ENCODE assay signal across 13 mouse cellular contexts in the genomic region with DNA sequence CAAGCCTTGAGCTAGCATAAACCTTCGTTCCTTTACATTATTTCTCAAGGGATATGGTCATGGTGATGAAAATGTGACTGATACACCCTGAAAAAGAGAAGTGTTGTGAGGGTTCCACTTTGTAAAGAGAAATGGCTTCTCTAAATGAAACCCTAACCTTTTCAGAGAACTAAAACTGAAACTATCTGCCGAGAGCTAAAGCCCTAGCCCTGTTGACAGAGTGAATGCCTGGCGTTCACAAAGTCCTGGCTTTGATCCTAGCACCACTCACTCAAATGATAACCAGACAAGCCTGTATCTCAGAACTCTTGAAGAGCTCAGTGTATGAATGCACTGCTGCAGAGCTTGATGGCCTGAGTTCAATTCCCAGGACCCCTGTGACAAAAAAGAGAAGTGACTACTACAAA. TPM values are rescaled to one million over a fixed set of nuclear protein-coding genes. Genes with fewer than 3 reads are reported as not detected.
DNase-seq lines count a peak whose midpoint lies in the region; ATAC-seq and TF ChIP-seq lines count a peak whose summit lies in the region.
"Had no signal": no experiment of that assay in that cellular context is flagged by ENCODE, and none has a peak within 500 bp of the region (broad histone marks: within the 10 kb centered on the region; RNA-seq: fewer than 3 reads in every experiment).

No protein-coding gene starts in this region.

- peaks cover 31% of the 10 kb centered on the region for H3K36me3 ChIP-seq in embryonic facial prominence, embryonic 13.5 days
- peaks cover 78% of the 10 kb centered on the region for H3K36me3 ChIP-seq in embryonic facial prominence, embryonic 10.5 days (replicated peaks)
- peaks cover 28% of the 10 kb centered on the region for H3K36me3 ChIP-seq in lung, embryonic 15.5 days
- peaks cover 12% of the 10 kb centered on the region for H3K36me3 ChIP-seq in thymus, adult 2 months (ENCODE audit: control insufficient read depth, insufficient read depth, low read length)

- 59% methylated on average over 3 of the region's 3 CpGs for WGBS in embryonic facial prominence, embryonic 13.5 days
- 85% methylated on average over 3 of the region's 3 CpGs for WGBS in embryonic facial prominence, embryonic 10.5 days
- WGBS in lung, embryonic 15.5 days = 43% methylated on average over 3 of the region's 3 CpGs
- WGBS in thymus, adult 2 months = 60% methylated on average over 3 of the region's 3 CpGs

- no peak overlapping the region for H3K9ac ChIP-seq in embryonic facial prominence, embryonic 13.5 days
- H3K9ac ChIP-seq in lung, embryonic 15.5 days = no peak overlapping the region

- no peak for TF ChIP-seq CTCF in thymus, adult 2 months (IDR thresholded peaks at IDR 0.05; ENCODE audit: borderline replicate concordance, control insufficient read depth, extremely low read depth, insufficient read depth, low read length, poor library complexity)

- H3K4me3 ChIP-seq in embryonic facial prominence, embryonic 13.5 days = no peak overlapping the region
- no peak overlapping the region for H3K4me3 ChIP-seq in embryonic facial prominence, embryonic 10.5 days
- H3K4me3 ChIP-seq in lung, embryonic 15.5 days = no peak overlapping the region
- H3K4me3 ChIP-seq in brown adipose tissue, adult 24 weeks (ENCODE audit: insufficient read depth, low read depth, low read length) = no peak overlapping the region
- no peak overlapping the region for H3K4me3 ChIP-seq in thymus, adult 2 months (ENCODE audit: control insufficient read depth, insufficient read depth, low read length)
- H3K4me3 ChIP-seq: forebrain, embryonic 10.5 days had no signal

- no peak for TF ChIP-seq POLR2A in thymus, adult 2 months (IDR thresholded peaks at IDR 0.05; ENCODE audit: control insufficient read depth, extremely low read depth, insufficient read depth, low read length, poor library complexity)

- H3K4me2 ChIP-seq in embryonic facial prominence, embryonic 13.5 days = no peak overlapping the region
- no peak overlapping the region for H3K4me2 ChIP-seq in lung, embryonic 15.5 days

- no peak for ATAC-seq in embryonic facial prominence, embryonic 13.5 days (ENCODE audit: insufficient number of reproducible peaks, insufficient read depth, low FRiP score, low TSS enrichment, low read depth)
- ATAC-seq in lung, embryonic 15.5 days (ENCODE audit: borderline replicate concordance, extremely low read depth, low FRiP score, low TSS enrichment) = no peak
- ATAC-seq in megakaryocyte, adult 5-6 weeks (ENCODE audit: poor library complexity, severe bottlenecking) = peak; percentile 81

- H3K4me1 ChIP-seq in embryonic facial prominence, embryonic 13.5 days = peaks cover 26% of the 10 kb centered on the region
- peaks cover 11% of the 10 kb centered on the region for H3K4me1 ChIP-seq in embryonic facial prominence, embryonic 10.5 days
- peaks cover 28% of the 10 kb centered on the region for H3K4me1 ChIP-seq in lung, embryonic 15.5 days
- H3K4me1 ChIP-seq in brown adipose tissue, adult 24 weeks (ENCODE audit: control insufficient read depth, insufficient read depth, insufficient read length, low read length) = peaks cover 2% of the 10 kb centered on the region; the same call in 1 of the 2 replicates
- H3K4me1 ChIP-seq in thymus, adult 2 months (replicated peaks; ENCODE audit: control insufficient read depth, insufficient read depth, low read length) = no peaks in the 10 kb centered on the region; the same call in none of the 2 replicates

- H3K27ac ChIP-seq in embryonic facial prominence, embryonic 13.5 days = 0 out of 2 replicates have a peak overlapping the region, but pooled peaks have one; percentile 13
- H3K27ac ChIP-seq in embryonic facial prominence, embryonic 10.5 days (replicated peaks) = no peak overlapping the region
- peak overlapping the region; percentile 33; the same call in 1 of the 2 replicates for H3K27ac ChIP-seq in lung, embryonic 15.5 days
- H3K27ac ChIP-seq in brown adipose tissue, adult 24 weeks (replicated peaks; ENCODE audit: low read depth, low read length) = 0 out of 2 replicates have a peak overlapping the region, but pooled peaks have one; percentile 47
- H3K27ac ChIP-seq in thymus, adult 2 months (ENCODE audit: control insufficient read depth, insufficient read depth, low read length) = no peak overlapping the region
- H3K27ac ChIP-seq: forebrain, embryonic 10.5 days had no signal

- DNase-seq in embryonic facial prominence, embryonic 10.5 days (ENCODE audit: low spot score) = no peak
- DNase-seq in lung, postnatal 14 days = no peak
- DNase-seq in ovary, adult 18-20 months (ENCODE audit: low spot score) = no peak
- no peak for DNase-seq in thymus, adult 2 months
- DNase-seq: adrenal gland, adult 8-10 months; cerebellum, adult 11 months; embryo, embryonic 11 days; kidney, postnatal 36 days had no signal

- H3K27me3 ChIP-seq in embryonic facial prominence, embryonic 13.5 days = no peaks in the 10 kb centered on the region
- no peaks in the 10 kb centered on the region for H3K27me3 ChIP-seq in embryonic facial prominence, embryonic 10.5 days (replicated peaks; ENCODE audit: low read depth, poor library complexity, severe bottlenecking)
- H3K27me3 ChIP-seq in lung, embryonic 15.5 days = no peaks in the 10 kb centered on the region
- no peaks in the 10 kb centered on the region for H3K27me3 ChIP-seq in thymus, adult 2 months (ENCODE audit: control insufficient read depth, insufficient read depth, low read length)

- H3K9me3 ChIP-seq in embryonic facial prominence, embryonic 13.5 days = no peaks in the 10 kb centered on the region
- no peaks in the 10 kb centered on the region for H3K9me3 ChIP-seq in embryonic facial prominence, embryonic 10.5 days
- no peaks in the 10 kb centered on the region for H3K9me3 ChIP-seq in lung, embryonic 15.5 days
- H3K9me3 ChIP-seq: forebrain, embryonic 10.5 days had no signal

RNA-seq across cellular contexts. Expression of gene 4930518I15Rik, which starts 0.4 kb away (rescaled TPM):
- polyA plus RNA-seq in embryonic facial prominence, embryonic 13.5 days (2015; fragmentation: Nextera tagmentation; extraction: Ambion mirVana) = 13.5 and 14.6 TPM in 2 replicates
- 9.9 and 10.0 TPM in 2 replicates for polyA plus RNA-seq in embryonic facial prominence, embryonic 10.5 days (2016; fragmentation: Nextera tagmentation; extraction: Ambion mirVana)
- polyA plus RNA-seq in lung, embryonic 15.5 days (2015; fragmentation: Nextera tagmentation; extraction: Ambion mirVana) = 6.0 and 7.5 TPM in 2 replicates
- 0.83 and 1.3 TPM in 2 replicates for polyA plus RNA-seq in brown adipose tissue, adult 24 weeks (2012; ENCODE audit: insufficient read depth, insufficient read length, missing spikeins)
- 1.4 and 2.4 TPM in 2 replicates for total RNA-seq in megakaryocyte, adult 5-6 weeks (2015)
- total RNA-seq in megakaryocyte, adult 5-6 weeks (2017) = 1.5 and 1.9 TPM in 2 replicates
- polyA plus RNA-seq in thymus, adult 2 months (2012; rRNA removed) = 2.3 and 2.8 TPM in 2 replicates

RNA-seq across cellular contexts. Expression of gene Rab5if, which starts 5.5 kb away (rescaled TPM):
- polyA plus RNA-seq in embryonic facial prominence, embryonic 13.5 days (2015; fragmentation: Nextera tagmentation; extraction: Ambion mirVana) = 158 and 164 TPM in 2 replicates
- 174 and 187 TPM in 2 replicates for polyA plus RNA-seq in embryonic facial prominence, embryonic 10.5 days (2016; fragmentation: Nextera tagmentation; extraction: Ambion mirVana)
- polyA plus RNA-seq in lung, embryonic 15.5 days (2015; fragmentation: Nextera tagmentation; extraction: Ambion mirVana) = 186 and 190 TPM in 2 replicates
- polyA plus RNA-seq in brown adipose tissue, adult 24 weeks (2012; ENCODE audit: insufficient read depth, insufficient read length, missing spikeins) = 285 and 371 TPM in 2 replicates
- 356 and 374 TPM in 2 replicates for total RNA-seq in megakaryocyte, adult 5-6 weeks (2015)
- 194 and 199 TPM in 2 replicates for total RNA-seq in megakaryocyte, adult 5-6 weeks (2017)
- 113 and 160 TPM in 2 replicates for polyA plus RNA-seq in thymus, adult 2 months (2012; rRNA removed)

RNA-seq across cellular contexts. Expression of gene Tgif2, which starts 17.6 kb away (rescaled TPM):
- 69.6 and 72.6 TPM in 2 replicates for polyA plus RNA-seq in embryonic facial prominence, embryonic 13.5 days (2015; fragmentation: Nextera tagmentation; extraction: Ambion mirVana)
- 112 and 114 TPM in 2 replicates for polyA plus RNA-seq in embryonic facial prominence, embryonic 10.5 days (2016; fragmentation: Nextera tagmentation; extraction: Ambion mirVana)
- 55.7 and 56.1 TPM in 2 replicates for polyA plus RNA-seq in lung, embryonic 15.5 days (2015; fragmentation: Nextera tagmentation; extraction: Ambion mirVana)
- not detected in 2 replicates for polyA plus RNA-seq in brown adipose tissue, adult 24 weeks (2012; ENCODE audit: insufficient read depth, insufficient read length, missing spikeins)
- total RNA-seq in megakaryocyte, adult 5-6 weeks (2015) = 0.36 and 0.38 TPM in 2 replicates
- 0.73 TPM in 1 of 2 replicates, not detected in the other for total RNA-seq in megakaryocyte, adult 5-6 weeks (2017)
- 28.7 and 37.2 TPM in 2 replicates for polyA plus RNA-seq in thymus, adult 2 months (2012; rRNA removed)

RNA-seq across cellular contexts. Expression of gene Sla2, which starts 29.6 kb away (rescaled TPM):
- polyA plus RNA-seq in embryonic facial prominence, embryonic 13.5 days (2015; fragmentation: Nextera tagmentation; extraction: Ambion mirVana) = 0.38 and 0.62 TPM in 2 replicates
- 0.29 and 0.49 TPM in 2 replicates for polyA plus RNA-seq in embryonic facial prominence, embryonic 10.5 days (2016; fragmentation: Nextera tagmentation; extraction: Ambion mirVana)
- 0.38 and 2.4 TPM in 2 replicates for polyA plus RNA-seq in lung, embryonic 15.5 days (2015; fragmentation: Nextera tagmentation; extraction: Ambion mirVana)
- polyA plus RNA-seq in brown adipose tissue, adult 24 weeks (2012; ENCODE audit: insufficient read depth, insufficient read length, missing spikeins) = 0.42 TPM in 1 of 2 replicates, not detected in the other
- total RNA-seq in megakaryocyte, adult 5-6 weeks (2015) = 0.83 and 2.2 TPM in 2 replicates
- 1.3 and 1.8 TPM in 2 replicates for total RNA-seq in megakaryocyte, adult 5-6 weeks (2017)
- 115 and 120 TPM in 2 replicates for polyA plus RNA-seq in thymus, adult 2 months (2012; rRNA removed)

Comparison
In these comparisons a context has a peak if more than half of its experiments do, and no peak if none do; other contexts are left out.
1. H3K27ac ChIP-seq: peak in embryonic facial prominence, embryonic 13.5 days (single experiment), lung, embryonic 15.5 days (single experiment) and brown adipose tissue, adult 24 weeks (single experiment); none in embryonic facial prominence, embryonic 10.5 days (single experiment) and thymus, adult 2 months (single experiment).
2. RNA of gene Tgif2, which starts 17.6 kb away (polyA plus RNA-seq): 112 to 114 TPM in embryonic facial prominence, embryonic 10.5 days, 69.6 to 72.6 TPM in embryonic facial prominence, embryonic 13.5 days, 55.7 to 56.1 TPM in lung, embryonic 15.5 days and 28.7 to 37.2 TPM in thymus, adult 2 months; not detected in brown adipose tissue, adult 24 weeks; every median in the first group is over 10 times any median in the second.